Comparison of ENCODE assay signal across 23 mouse cellular contexts in the genomic region with DNA sequence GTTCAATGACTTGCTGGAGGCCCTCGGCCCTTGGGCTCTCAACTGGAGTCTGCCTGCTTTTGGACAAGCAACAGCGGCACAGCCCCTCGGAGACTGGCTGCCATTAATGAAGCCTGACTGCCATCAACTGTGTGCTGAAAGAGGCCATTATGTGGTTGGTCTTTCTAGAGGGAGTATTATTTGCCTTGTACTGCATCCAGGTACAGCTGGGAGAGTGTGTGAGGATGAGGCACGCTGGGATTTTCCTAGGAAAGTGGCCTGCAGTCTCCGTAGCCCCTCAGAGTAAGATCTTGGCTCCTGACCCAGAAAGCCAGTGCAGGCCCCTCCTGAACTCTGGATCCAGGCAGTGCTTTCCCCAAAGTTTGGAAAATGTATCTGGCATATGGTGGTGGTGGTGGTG. TPM values are rescaled to one million over a fixed set of nuclear protein-coding genes. Genes with fewer than 3 reads are reported as not detected.
"Had no signal": no experiment of that assay in that cellular context is flagged by ENCODE, and none has a peak within 500 bp of the region (broad histone marks: within the 10 kb centered on the region; RNA-seq: fewer than 3 reads in every experiment).

No protein-coding gene starts in this region.

- H3K4me1 ChIP-seq: lung, embryonic 15.5 days; midbrain, embryonic 15.5 days; neural tube, embryonic 15.5 days had no signal

- DNase-seq: liver, postnatal 0 days; lung, adult 2 months; lung, postnatal 14 days; lung, postnatal 4 days; retina, postnatal 1 day; right cerebral cortex, adult 18-20 months; right cerebral cortex, postnatal 25 days; right cerebral cortex, postnatal 4 days; spleen, adult 18-20 months; thymus, adult 18-20 months; thymus, postnatal 14 days; thymus, postnatal 36 days had no signal

- H3K4me3 ChIP-seq: lung, embryonic 15.5 days; midbrain, embryonic 13.5 days; midbrain, embryonic 15.5 days; myocyte; neural tube, embryonic 13.5 days; neural tube, embryonic 15.5 days had no signal

- H3K27ac ChIP-seq: lung, embryonic 15.5 days; midbrain, embryonic 13.5 days; midbrain, embryonic 15.5 days; neural tube, embryonic 13.5 days; neural tube, embryonic 15.5 days had no signal

- H3K27me3 ChIP-seq: midbrain, embryonic 15.5 days; neural tube, embryonic 13.5 days; neural tube, embryonic 15.5 days had no signal

- ATAC-seq: liver, postnatal 0 days; lung, postnatal 0 days; midbrain, embryonic 13.5 days; midbrain, embryonic 15.5 days had no signal

- H3K36me3 ChIP-seq: lung, embryonic 15.5 days; midbrain, embryonic 13.5 days; midbrain, embryonic 15.5 days; neural tube, embryonic 13.5 days; neural tube, embryonic 15.5 days had no signal

- H3K9ac ChIP-seq: liver, postnatal 0 days; lung, embryonic 15.5 days; midbrain, embryonic 13.5 days; midbrain, embryonic 15.5 days; neural tube, embryonic 13.5 days; neural tube, embryonic 15.5 days had no signal

- H3K4me2 ChIP-seq: lung, embryonic 15.5 days; midbrain, embryonic 11.5 days; midbrain, embryonic 13.5 days; midbrain, embryonic 15.5 days; neural tube, embryonic 13.5 days; neural tube, embryonic 15.5 days had no signal

- H3K9me3 ChIP-seq: lung, embryonic 15.5 days; midbrain, embryonic 13.5 days; midbrain, embryonic 15.5 days; neural tube, embryonic 13.5 days; neural tube, embryonic 15.5 days had no signal

RNA-seq across cellular contexts. Expression of gene Sox8, which starts 20.5 kb away (rescaled TPM):
- total RNA-seq: megakaryocyte, adult 5-6 weeks had no signal
- polyA plus RNA-seq: liver, postnatal 0 days had no signal

RNA-seq across cellular contexts. Expression of gene Sstr5, which starts 52.9 kb away (rescaled TPM):
- total RNA-seq: megakaryocyte, adult 5-6 weeks had no signal
- polyA plus RNA-seq: liver, postnatal 0 days; midbrain, embryonic 11.5 days; myocyte; neural tube, embryonic 11.5 days; stomach, embryonic 14.5 days had no signal
